Comparison of ENCODE assay signal across 8 mouse cellular contexts in the genomic region with DNA sequence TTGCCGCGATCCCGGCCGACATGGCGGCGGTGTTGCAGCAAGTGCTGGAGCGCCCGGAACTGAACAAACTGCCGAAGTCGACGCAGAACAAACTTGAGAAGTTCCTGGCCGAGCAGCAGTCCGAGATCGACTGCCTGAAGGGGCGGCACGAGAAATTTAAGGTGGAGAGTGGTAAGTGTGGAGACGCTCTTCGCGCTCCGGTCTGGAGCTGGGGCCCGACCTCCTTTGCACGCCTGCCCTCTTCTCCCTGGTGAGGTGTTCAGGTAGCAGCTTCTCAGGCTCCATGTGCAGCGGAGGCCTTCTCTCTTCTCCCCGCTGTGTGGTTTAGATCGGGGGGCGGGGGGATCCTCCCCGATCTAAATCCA. TPM values are rescaled to one million over a fixed set of nuclear protein-coding genes. Genes with fewer than 3 reads are reported as not detected.
DNase-seq lines count a peak whose midpoint lies in the region; ATAC-seq and TF ChIP-seq lines count a peak whose summit lies in the region.

No protein-coding gene starts in this region.

- ATAC-seq in embryonic facial prominence, embryonic 11.5 days (replicated peaks; ENCODE audit: insufficient number of reproducible peaks, low FRiP score, low TSS enrichment, low read depth): peak; percentile 60
- ATAC-seq in intestine, embryonic 15.5 days: peak; percentile 57; the same call in 1 of the 2 replicates
- peak; percentile 51 for ATAC-seq in neural tube, embryonic 12.5 days (ENCODE audit: low FRiP score, low read depth)

- H3K9me3 ChIP-seq in embryonic facial prominence, embryonic 11.5 days (replicated peaks; ENCODE audit: control insufficient read depth, low read length): no peaks in the 10 kb centered on the region
- H3K9me3 ChIP-seq in intestine, embryonic 15.5 days: no peaks in the 10 kb centered on the region
- H3K9me3 ChIP-seq in neural tube, embryonic 12.5 days: no peaks in the 10 kb centered on the region

- peak overlapping the region; percentile 75 for H3K9ac ChIP-seq in embryonic facial prominence, embryonic 11.5 days (replicated peaks; ENCODE audit: low read length)
- peak overlapping the region; percentile 52 for H3K9ac ChIP-seq in intestine, embryonic 15.5 days
- peak overlapping the region; percentile 83 for H3K9ac ChIP-seq in neural tube, embryonic 12.5 days

- H3K36me3 ChIP-seq in embryonic facial prominence, embryonic 11.5 days (replicated peaks; ENCODE audit: control insufficient read depth, insufficient read depth, low read depth, low read length): no peaks in the 10 kb centered on the region
- peaks cover 6% of the 10 kb centered on the region; the same call in 1 of the 2 replicates for H3K36me3 ChIP-seq in intestine, embryonic 15.5 days
- H3K36me3 ChIP-seq in neural tube, embryonic 12.5 days: peaks cover 23% of the 10 kb centered on the region

- WGBS in embryonic facial prominence, embryonic 11.5 days: 0% methylated on average over 23 of the region's 27 CpGs
- WGBS in intestine, embryonic 15.5 days: under 1% methylated on average over 27 of the region's 27 CpGs
- 0% methylated on average over 27 of the region's 27 CpGs for WGBS in neural tube, embryonic 12.5 days

- peak overlapping the region; percentile 48 for H3K4me2 ChIP-seq in embryonic facial prominence, embryonic 11.5 days (ENCODE audit: low read depth, low read length)
- peak overlapping the region; percentile 53 for H3K4me2 ChIP-seq in intestine, embryonic 15.5 days (replicated peaks)
- H3K4me2 ChIP-seq in neural tube, embryonic 12.5 days (replicated peaks): peak overlapping the region; percentile 70

- H3K4me3 ChIP-seq in layer of hippocampus, adult 2 months: peak overlapping the region; percentile 80
- H3K4me3 ChIP-seq in embryonic facial prominence, embryonic 11.5 days (ENCODE audit: low read depth, low read length): peak overlapping the region; percentile 69
- peak overlapping the region; percentile 59 for H3K4me3 ChIP-seq in intestine, embryonic 15.5 days (replicated peaks)
- peak overlapping the region; percentile 71 for H3K4me3 ChIP-seq in neural tube, embryonic 12.5 days

- no peak for DNase-seq in layer of hippocampus, adult 2 months (ENCODE audit: low spot score in 2 of 2)
- DNase-seq in layer of hippocampus, postnatal 25 days (ENCODE audit: extremely low spot score in 1 of 2, low spot score in 1 of 2): no peak
- DNase-seq in embryonic facial prominence, embryonic 11.5 days (ENCODE audit: low spot score): no peak
- DNase-seq in adrenal gland, postnatal 36 days: no peak
- DNase-seq in frontal cortex, postnatal 10 days (ENCODE audit: low spot score in 2 of 2): no peak
- DNase-seq in cerebellum, adult 8-10 months: no peak

- no peaks in the 10 kb centered on the region for H3K4me1 ChIP-seq in embryonic facial prominence, embryonic 11.5 days (ENCODE audit: control insufficient read depth, insufficient read depth, low read length)
- 0 out of 2 replicates have a peak, but pooled peaks cover 3% of the 10 kb centered on the region for H3K4me1 ChIP-seq in intestine, embryonic 15.5 days (replicated peaks)
- peaks cover 3% of the 10 kb centered on the region for H3K4me1 ChIP-seq in neural tube, embryonic 12.5 days

- TF ChIP-seq CTCF in layer of hippocampus, adult 2 months (conservative IDR thresholded peaks at IDR 0.05): no peak

- peak overlapping the region; percentile 89 for H3K27ac ChIP-seq in layer of hippocampus, adult 2 months
- peak overlapping the region; percentile 85 for H3K27ac ChIP-seq in embryonic facial prominence, embryonic 11.5 days (replicated peaks; ENCODE audit: low read depth, low read length)
- H3K27ac ChIP-seq in intestine, embryonic 15.5 days: peak overlapping the region; percentile 92
- peak overlapping the region; percentile 68; the same call in 1 of the 2 replicates for H3K27ac ChIP-seq in neural tube, embryonic 12.5 days

- no peaks in the 10 kb centered on the region for H3K27me3 ChIP-seq in embryonic facial prominence, embryonic 11.5 days (ENCODE audit: control insufficient read depth, insufficient read depth, low read length)
- no peaks in the 10 kb centered on the region for H3K27me3 ChIP-seq in intestine, embryonic 15.5 days (replicated peaks)
- H3K27me3 ChIP-seq in neural tube, embryonic 12.5 days (replicated peaks): no peaks in the 10 kb centered on the region

RNA-seq across cellular contexts. Expression of a gene that starts 0.6 kb away (rescaled TPM):
- total RNA-seq in layer of hippocampus, adult 2 months (2021): 10 to 100 TPM; 62.6 to 64.8 TPM
- 10 to 100 TPM; 55.4 to 60.7 TPM for total RNA-seq in layer of hippocampus, postnatal 25 days (2021)
- polyA plus RNA-seq in embryonic facial prominence, embryonic 11.5 days (2014; fragmentation: Nextera tagmentation; extraction: Ambion mirVana): 33.0 and 34.7 TPM in 2 replicates
- polyA plus RNA-seq in intestine, embryonic 15.5 days (2015; fragmentation: Nextera tagmentation; extraction: Ambion mirVana): 39.2 and 42.3 TPM in 2 replicates
- polyA plus RNA-seq in neural tube, embryonic 12.5 days (2016; fragmentation: Nextera tagmentation; extraction: Ambion mirVana): 36.5 and 39.4 TPM in 2 replicates
- total RNA-seq in adrenal gland, postnatal 36 days (2021): 10 to 100 TPM; 45.2 to 48.1 TPM

RNA-seq across cellular contexts. Expression of a gene that starts 0.8 kb away (rescaled TPM):
- total RNA-seq in layer of hippocampus, adult 2 months (2021): 100 to 1,000 TPM; 110 TPM
- total RNA-seq in layer of hippocampus, postnatal 25 days (2021): 100 to 1,000 TPM; 108 to 117 TPM
- polyA plus RNA-seq in embryonic facial prominence, embryonic 11.5 days (2014; fragmentation: Nextera tagmentation; extraction: Ambion mirVana): 171 and 182 TPM in 2 replicates
- polyA plus RNA-seq in intestine, embryonic 15.5 days (2015; fragmentation: Nextera tagmentation; extraction: Ambion mirVana): 142 and 160 TPM in 2 replicates
- 149 and 168 TPM in 2 replicates for polyA plus RNA-seq in neural tube, embryonic 12.5 days (2016; fragmentation: Nextera tagmentation; extraction: Ambion mirVana)
- total RNA-seq in adrenal gland, postnatal 36 days (2021): 100 to 1,000 TPM; 123 to 128 TPM
